8 mouse cellular contexts compared by ENCODE assay signal in the genomic region with DNA sequence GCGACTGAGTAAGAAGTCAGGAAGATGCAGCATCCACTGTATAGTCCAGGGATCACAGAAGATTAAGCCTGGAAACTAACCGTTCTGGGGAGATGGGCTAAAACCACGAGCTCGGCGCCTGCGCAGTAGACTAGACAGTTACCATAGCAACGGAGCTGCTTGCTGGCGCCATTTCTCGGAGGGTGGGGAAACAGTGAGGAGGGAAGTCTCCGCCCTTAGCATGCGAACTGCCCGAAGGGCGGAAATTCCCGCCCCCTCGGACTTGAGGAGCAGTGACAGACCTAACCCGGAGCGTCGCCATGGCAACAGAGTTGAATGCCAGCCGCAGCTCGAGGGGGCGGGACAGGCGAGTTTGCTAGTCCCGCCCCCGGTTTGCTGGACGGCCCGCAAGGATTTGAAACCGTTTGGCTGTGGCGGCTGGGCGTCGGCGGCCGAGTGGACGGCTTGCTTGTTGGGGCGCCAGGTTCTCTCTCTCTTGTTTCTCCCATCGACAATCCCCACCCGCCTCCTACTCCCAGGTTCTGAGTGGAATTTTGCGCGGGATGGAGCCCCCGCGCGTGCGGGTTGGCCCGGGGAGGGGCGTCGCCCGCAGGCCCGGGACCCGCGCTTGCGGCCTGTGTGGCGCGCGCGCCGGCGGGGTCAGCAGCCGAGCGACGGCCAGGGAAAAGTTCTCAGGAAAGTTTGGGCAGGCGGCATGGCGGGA. TPM values are rescaled to one million over a fixed set of nuclear protein-coding genes. Genes with fewer than 3 reads are reported as not detected.
DNase-seq lines count a peak whose midpoint lies in the region; ATAC-seq and TF ChIP-seq lines count a peak whose summit lies in the region.

A gene (plus strand): TSS at position 304 of the 703 bp plus-strand sequence.

- peak within 1 kb of the TSS; percentile 94 for H3K27ac ChIP-seq in hindbrain, embryonic 10.5 days
- peak within 1 kb of the TSS; percentile 59 for H3K27ac ChIP-seq in lung, postnatal 0 days (ENCODE audit: low read length)

- peak; percentile 95 for DNase-seq in MN1 (ENCODE audit: low spot score)
- DNase-seq in cerebellum, adult 9-10 months: peak; percentile 95
- peak; percentile 99 for DNase-seq in hindbrain, embryonic 10.5 days (ENCODE audit: low spot score)
- DNase-seq in layer of hippocampus, adult 9-11 months: peak; percentile 99
- DNase-seq in lung, postnatal 0 days (ENCODE audit: low spot score): peak; percentile 100
- DNase-seq in ovary, postnatal 14 days (ENCODE audit: low spot score): peak; percentile 93
- peak; percentile 92 for DNase-seq in thymus, postnatal 14 days

- WGBS in hindbrain, embryonic 10.5 days: under 1% methylated on average over 61 of the region's 61 CpGs
- WGBS in lung, postnatal 0 days: 1% methylated on average over 61 of the region's 61 CpGs

- H3K9me3 ChIP-seq in hindbrain, embryonic 10.5 days: no peaks in the 10 kb centered on the region
- no peaks in the 10 kb centered on the region for H3K9me3 ChIP-seq in lung, postnatal 0 days (ENCODE audit: low read length)

- peak within 1 kb of the TSS; percentile 82 for H3K9ac ChIP-seq in lung, postnatal 0 days (replicated peaks; ENCODE audit: low read depth)

- H3K4me1 ChIP-seq in hindbrain, embryonic 10.5 days (replicated peaks): peaks cover 32% of the 10 kb centered on the region
- no peaks in the 10 kb centered on the region for H3K4me1 ChIP-seq in lung, postnatal 0 days (ENCODE audit: insufficient read depth, low read depth, low read length)

- TF ChIP-seq CTCF in lung, postnatal 0 days (IDR thresholded peaks at IDR 0.05): no peak

- no peaks in the 10 kb centered on the region for H3K36me3 ChIP-seq in hindbrain, embryonic 10.5 days
- H3K36me3 ChIP-seq in lung, postnatal 0 days (ENCODE audit: insufficient read depth, low read length): no peaks in the 10 kb centered on the region

- no peak for TF ChIP-seq EP300 in lung, postnatal 0 days (IDR thresholded peaks at IDR 0.05)

- H3K4me3 ChIP-seq in hindbrain, embryonic 10.5 days: peak within 1 kb of the TSS; percentile 70
- peak within 1 kb of the TSS; percentile 74 for H3K4me3 ChIP-seq in lung, postnatal 0 days (ENCODE audit: low read depth, low read length)

- H3K27me3 ChIP-seq in hindbrain, embryonic 10.5 days (ENCODE audit: insufficient read depth, poor library complexity, severe bottlenecking): peaks cover 13% of the 10 kb centered on the region; the same call in 1 of the 2 replicates
- no peaks in the 10 kb centered on the region for H3K27me3 ChIP-seq in lung, postnatal 0 days (replicated peaks; ENCODE audit: insufficient read depth, low read length)

- peak; percentile 95 for ATAC-seq in frontal cortex, adult (ENCODE audit: low TSS enrichment)
- ATAC-seq in lung, postnatal 0 days: peak; percentile 99

- peak within 1 kb of the TSS; percentile 92 for H3K4me2 ChIP-seq in lung, postnatal 0 days (replicated peaks; ENCODE audit: low read depth, low read length)

RNA-seq across cellular contexts. Expression of the gene that starts here (rescaled TPM):
- 10.1 and 11.3 TPM in 2 replicates for polyA plus RNA-seq in hindbrain, embryonic 10.5 days (2016; fragmentation: Nextera tagmentation; extraction: Ambion mirVana)
- polyA plus RNA-seq in lung, postnatal 0 days (2015; fragmentation: Nextera tagmentation; extraction: Ambion mirVana): 6.4 and 8.8 TPM in 2 replicates

Comparison
In these comparisons a context has a peak if more than half of its experiments do, and no peak if none do; other contexts are left out.
1. Peak in every context shown above with its lines: DNase-seq, ATAC-seq, H3K4me3 ChIP-seq and H3K27ac ChIP-seq.